Mouse (Mus musculus): ENCODE measurements around the gene Ino80.
A peak's percentile ranks its signal among the peaks of the same experiment; 100 is the strongest.

Gene Ino80

GRCm38 (mm10) chr2:119353707-119354106, 123.8 kb downstream of the Ino80 start:
- DNase-seq (ENCODE audit: low read depth) = no peak

- peak; percentile 82 for DNase-seq (ENCODE audit: low read depth)
These were observed 126.7 kb downstream of the Ino80 start, which contains the start of gene Chac1 for GRCm38 (mm10) chr2:119350555-119351486. TSS of gene Chac1 (plus strand) at chr2:119351229.

- no peak for DNase-seq (ENCODE audit: low read depth)
These were observed 132.8 kb downstream of the Ino80 start for GRCm38 (mm10) chr2:119344537-119345138.

GRCm38 (mm10) chr2:119337425-119338265, 139.8 kb downstream of the Ino80 start:
- DNase-seq (ENCODE audit: low read depth) = peak; percentile 89

DNA sequence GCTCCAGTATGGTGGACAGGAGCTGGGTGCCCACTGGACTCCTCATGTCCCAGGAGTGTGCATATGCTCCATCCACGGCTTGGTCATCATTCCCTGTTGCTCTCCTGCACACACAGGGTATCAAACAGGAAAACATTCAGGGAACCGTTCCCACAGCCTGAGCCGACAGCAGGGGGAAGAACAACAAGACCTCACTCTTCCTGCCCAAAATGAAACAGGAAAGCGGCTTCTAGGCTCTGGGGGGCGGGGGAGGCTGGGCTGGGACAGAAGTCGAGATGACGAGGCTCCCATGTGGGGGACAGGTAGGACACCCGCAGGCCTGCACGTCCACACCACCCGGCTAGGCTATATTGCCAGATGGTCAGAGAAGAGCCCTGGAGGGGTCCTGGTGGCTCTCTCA, 141.0 kb downstream of the Ino80 start:
- peak; percentile 27 for DNase-seq (ENCODE audit: low read depth)

- no peak for DNase-seq (ENCODE audit: low read depth)
These were observed 141.5 kb downstream of the Ino80 start for GRCm38 (mm10) chr2:119336002-119336401.

DNA sequence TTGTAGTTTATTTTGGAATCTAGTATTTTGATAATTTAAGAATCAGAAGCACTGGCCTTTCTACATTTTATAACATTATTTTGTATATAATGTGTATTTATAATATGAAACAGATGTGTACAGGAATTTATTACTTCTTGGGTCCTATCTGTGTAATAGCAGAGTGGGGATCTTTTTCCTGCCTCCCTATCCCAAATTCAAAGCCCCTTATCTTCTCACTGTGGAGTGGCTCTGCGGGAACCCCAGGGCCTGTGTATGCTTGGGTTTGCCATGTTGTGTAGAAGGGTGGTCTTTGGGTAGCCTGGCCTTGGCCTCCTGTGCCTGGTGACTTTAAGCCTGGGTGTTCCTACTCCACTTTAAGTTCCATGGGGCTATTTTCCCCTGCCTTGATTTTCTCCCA, 142.0 kb downstream of the Ino80 start:
- DNase-seq (ENCODE audit: low read depth) = no peak

GRCm38 (mm10) chr2:119334964-119335525, 142.4 kb downstream of the Ino80 start:
- DNase-seq (ENCODE audit: low read depth) = no peak

DNA sequence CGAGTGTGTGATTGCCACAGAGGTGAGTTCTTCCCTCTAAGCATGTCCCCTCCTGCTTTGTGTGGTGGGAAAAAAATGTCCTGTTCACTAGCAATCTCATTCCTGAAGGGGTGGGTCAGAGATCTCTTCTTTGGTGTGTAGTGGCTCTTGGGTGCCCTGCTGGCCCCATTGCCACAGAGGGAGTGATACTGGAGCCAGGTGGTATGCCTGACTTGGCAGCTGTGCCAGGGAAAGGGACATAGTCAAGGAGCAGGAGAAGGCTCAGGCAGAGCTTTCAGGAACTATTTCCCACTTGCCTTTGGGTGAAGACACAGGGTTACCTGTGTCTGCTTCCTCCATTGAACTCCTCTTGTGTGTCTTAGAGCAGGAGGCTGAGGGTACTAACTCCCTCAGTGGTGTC, 143.4 kb downstream of the Ino80 start:
- DNase-seq (ENCODE audit: low read depth) = no peak

GRCm38 (mm10) chr2:119332177-119332661, 145.3 kb downstream of the Ino80 start:
- DNase-seq (ENCODE audit: low read depth) = no peak

- no peak for DNase-seq (ENCODE audit: low read depth)
These were observed 146.7 kb downstream of the Ino80 start for GRCm38 (mm10) chr2:119330795-119331194.

DNA sequence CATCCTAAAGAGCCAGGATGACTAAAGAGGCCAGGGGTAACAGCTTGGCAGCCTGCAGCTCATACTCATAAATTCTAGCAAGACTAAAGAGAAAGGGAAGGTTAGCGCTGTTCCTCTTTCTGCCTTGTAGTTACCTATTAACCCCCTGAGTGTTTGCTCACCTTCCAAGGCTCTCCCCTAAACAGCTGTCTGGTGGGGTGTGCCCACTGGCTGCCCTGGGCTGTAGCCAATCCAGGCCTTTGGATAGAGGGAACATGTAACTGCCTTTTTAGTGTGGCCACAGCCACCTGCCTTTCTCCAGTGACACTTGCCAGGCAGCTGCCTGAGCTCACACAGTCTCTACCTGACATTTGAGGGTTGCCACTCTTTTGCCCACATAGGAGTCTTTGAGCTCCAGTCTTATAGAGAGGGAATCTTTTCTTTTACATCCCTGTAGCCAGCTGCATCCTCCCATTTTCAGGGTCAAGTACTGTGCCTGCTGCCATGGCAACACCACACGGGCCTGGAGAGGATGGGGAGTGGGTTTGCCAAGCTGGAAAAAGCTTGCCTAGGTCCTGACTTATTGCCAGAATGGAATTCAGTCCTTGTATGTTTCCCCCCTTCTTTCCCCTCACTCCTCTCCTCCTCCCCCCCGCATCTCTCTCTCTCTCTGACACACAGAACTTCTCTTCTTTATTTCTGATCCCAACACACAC, 148.2 kb downstream of the Ino80 start:
- no peak for DNase-seq (ENCODE audit: low read depth)

- no peak for DNase-seq (ENCODE audit: low read depth)
These were observed 148.9 kb downstream of the Ino80 start for GRCm38 (mm10) chr2:119328546-119328945.

- DNase-seq (ENCODE audit: low read depth) = no peak
These were observed 149.5 kb downstream of the Ino80 start for GRCm38 (mm10) chr2:119327942-119328526.

- peak; percentile 70 for DNase-seq (ENCODE audit: low read depth)
These were observed 150.4 kb downstream of the Ino80 start for GRCm38 (mm10) chr2:119327102-119327480.

- DNase-seq (ENCODE audit: low read depth) = no peak
These were observed 151.1 kb downstream of the Ino80 start for GRCm38 (mm10) chr2:119326161-119327101.

- peak; percentile 51 for DNase-seq (ENCODE audit: low read depth)
These were observed 151.8 kb downstream of the Ino80 start, which contains the start of gene Dll4 for GRCm38 (mm10) chr2:119325568-119326143. TSS of gene Dll4 (plus strand) at chr2:119325784.

GRCm38 (mm10) chr2:119324576-119325318, 152.7 kb downstream of the Ino80 start:
- DNase-seq (ENCODE audit: low read depth) = peak; percentile 40

Data from induced T-regulatory cell, adult 2 months (primary cell).